Mouse (Mus musculus) embryonic facial prominence, embryonic 12.5 days (tissue): ENCODE results near the gene Mrpl43. TPM values are rescaled to one million over a fixed set of nuclear protein-coding genes. Genes with fewer than 3 reads are reported as not detected.

ENCODE experiments used
- ATAC-seq: fragments of 200-750 bp; cut with Nextera tagmentation; 2 replicates; pipeline ENCODE4 v1.8.0; 2017; ENCODE audit not compliant: insufficient number of reproducible peaks, insufficient read depth, low FRiP score, low TSS enrichment
- H3K27ac ChIP-seq: fragments of 300-500 bp; sonication (generic); 2 replicates; pipeline ENCODE4 v1.5.1; 2016; ENCODE audit warnings: mild to moderate bottlenecking
- H3K27me3 ChIP-seq: fragments of 300-500 bp; sonication (generic); 2 replicates; pipeline ENCODE4 v1.6.1; 2016; ENCODE audit warnings: mild to moderate bottlenecking, moderate library complexity
- H3K36me3 ChIP-seq: fragments of 300-500 bp; sonication (generic); 2 replicates; pipeline ENCODE4 v1.6.1; 2016; ENCODE audit warnings: mild to moderate bottlenecking
- H3K4me1 ChIP-seq: fragments of 300-500 bp; sonication (generic); 2 replicates; pipeline ENCODE4 v1.6.1; 2016
- H3K4me2 ChIP-seq: fragments of 300-500 bp; sonication (generic); replicated peaks from 2 replicates; pipeline ENCODE4 v1.6.1; 2016; ENCODE audit warnings: mild to moderate bottlenecking, moderate library complexity
- H3K4me3 ChIP-seq: fragments of 300-500 bp; sonication (generic); 2 replicates; pipeline ENCODE4 v1.5.1; 2016; ENCODE audit warnings: mild to moderate bottlenecking
- H3K9ac ChIP-seq: fragments of 300-500 bp; sonication (generic); 2 replicates; pipeline ENCODE4 v1.6.1; 2016; ENCODE audit warnings: mild to moderate bottlenecking, moderate library complexity
- H3K9me3 ChIP-seq: fragments of 300-500 bp; sonication (generic); 2 replicates; pipeline ENCODE4 v1.6.1; 2016; ENCODE audit warnings: mild to moderate bottlenecking, moderate library complexity
- WGBS: fragments of 180-500 bp; shearing (Covaris S2); methylation state at CpG from one replicate; pipeline ENCODE4 v1.1.7; 2016; 5-methylcytosine and 5-hydroxymethylcytosine counted together
- polyA plus RNA-seq: library from polyadenylated mRNA; unstranded; fragments of >200 nt; fragmentation: Nextera tagmentation; extraction: Ambion mirVana; gene quantifications from 2 replicates; pipeline ENCODE4 v1.2.1, GENCODE M21; 2016

Gene Mrpl43
- polyA plus RNA-seq, 1 experiment from 2014 or later = 74.5 TPM

GRCm38 (mm10) chr19:44987004-44987403 is 19.2 kb downstream of the Mrpl43 start:
- Histone ChIP-seq H3K9me3 (no peaks in the 10 kb centered on the region), H3K27ac (no peak overlapping the region), H3K4me2 (no peak overlapping the region), H3K9ac (no peak overlapping the region; the same call in 1 of the 2 replicates), H3K36me3 (peaks cover 6% of the 10 kb centered on the region), H3K27me3 (no peaks in the 10 kb centered on the region), H3K4me3 (no peak overlapping the region), H3K4me1 (peaks cover 28% of the 10 kb centered on the region)
- no peak for ATAC-seq
- 74% methylated on average over 6 of the region's 6 CpGs for WGBS

DNA sequence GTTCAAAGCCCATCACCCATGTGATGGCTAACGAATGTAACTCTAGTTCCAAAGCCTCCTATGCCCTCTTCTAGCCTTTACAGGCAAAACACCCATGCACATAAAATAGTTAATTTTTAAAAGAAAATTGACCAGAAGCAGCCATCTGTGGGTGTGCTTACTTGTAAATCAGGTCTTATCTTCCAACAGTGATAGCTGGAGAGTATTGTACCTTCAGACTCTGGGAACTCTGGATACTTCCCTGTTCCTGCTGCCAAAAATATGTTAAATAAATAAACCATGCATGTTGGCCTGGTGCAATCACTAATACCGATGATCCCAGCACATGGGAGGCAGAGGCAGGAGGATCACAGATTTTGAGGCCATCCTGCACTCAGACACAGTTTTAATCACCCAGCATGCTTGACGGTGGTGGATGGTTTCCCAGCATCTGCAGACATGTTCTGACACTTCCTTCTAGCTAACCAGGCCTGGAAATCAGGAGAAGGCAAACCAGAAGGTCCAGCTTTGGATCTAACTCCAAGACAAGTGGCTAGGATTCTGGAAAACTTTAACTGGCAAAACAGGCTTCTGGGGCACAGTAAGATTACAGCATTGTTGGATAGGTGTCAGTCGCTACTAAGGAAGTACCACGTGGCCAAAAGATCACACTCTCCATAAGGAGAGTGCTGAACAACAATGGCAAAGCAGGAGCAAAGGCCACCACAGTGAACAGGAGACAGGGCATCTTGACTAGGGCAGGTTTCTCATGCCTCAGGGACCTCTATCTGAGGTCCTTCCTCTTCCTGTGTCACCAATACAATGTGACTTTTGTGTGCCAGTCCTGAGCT is 20.9 kb downstream of the Mrpl43 start:
- Histone ChIP-seq H3K27me3 (no peaks in the 10 kb centered on the region), H3K4me2 (no peak overlapping the region), H3K9me3 (no peaks in the 10 kb centered on the region), H3K4me1 (peaks cover 13% of the 10 kb centered on the region), H3K9ac (no peak overlapping the region), H3K36me3 (peaks cover 19% of the 10 kb centered on the region), H3K27ac (no peak overlapping the region), H3K4me3 (no peak overlapping the region)
- ATAC-seq = no peak
- WGBS = 58% methylated on average over 5 of the region's 5 CpGs

- Histone ChIP-seq H3K27me3 (no peaks in the 10 kb centered on the region), H3K4me2 (no peak overlapping the region), H3K36me3 (peaks cover 28% of the 10 kb centered on the region), H3K27ac (no peak overlapping the region), H3K9ac (no peak overlapping the region), H3K9me3 (no peaks in the 10 kb centered on the region), H3K4me3 (no peak overlapping the region), H3K4me1 (0 out of 2 replicates have a peak, but pooled peaks cover 5% of the 10 kb centered on the region)
- WGBS = 95% methylated on average over 4 of the region's 4 CpGs
- no peak for ATAC-seq
Measured at GRCm38 (mm10) chr19:44984420-44984819, 21.8 kb downstream of the Mrpl43 start.

GRCm38 (mm10) chr19:44983366-44983765 is 22.9 kb downstream of the Mrpl43 start:
- Histone ChIP-seq H3K4me1 (0 out of 2 replicates have a peak, but pooled peaks cover 2% of the 10 kb centered on the region), H3K36me3 (peaks cover 36% of the 10 kb centered on the region), H3K4me3 (no peak overlapping the region), H3K9ac (no peak overlapping the region), H3K27me3 (no peaks in the 10 kb centered on the region), H3K9me3 (no peaks in the 10 kb centered on the region), H3K4me2 (no peak overlapping the region), H3K27ac (no peak overlapping the region)
- no peak for ATAC-seq
- WGBS = 89% methylated on average over 6 of the region's 6 CpGs

DNA sequence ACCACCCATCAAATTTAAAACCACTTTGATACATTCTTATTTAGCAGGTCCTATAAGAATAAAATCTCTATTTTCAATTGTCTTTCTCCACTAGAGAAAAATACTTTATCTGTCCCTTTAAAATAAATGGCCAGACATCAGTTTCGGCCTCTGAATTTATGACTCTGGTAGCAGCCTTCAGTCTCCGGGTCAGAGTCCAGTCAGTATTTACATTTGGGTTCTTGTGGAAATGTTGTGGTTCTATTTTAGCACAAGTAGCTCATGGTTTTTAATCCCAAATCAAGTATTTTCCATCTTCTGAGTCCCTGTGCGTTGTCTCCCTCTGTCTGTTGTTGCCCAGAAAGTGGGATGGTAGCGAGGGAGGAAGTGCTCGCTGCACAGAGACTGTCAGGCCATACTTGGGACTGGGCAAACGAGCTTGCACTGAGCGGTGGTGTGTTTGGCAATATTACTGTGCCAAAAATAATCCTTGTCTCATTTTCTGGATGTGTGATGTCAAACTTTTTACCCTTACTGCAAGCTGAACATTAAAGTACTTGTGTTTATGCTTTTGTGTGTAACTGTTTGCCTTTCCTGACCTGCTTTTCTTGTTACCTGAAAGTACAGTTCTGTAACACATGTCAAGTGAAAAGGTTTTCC is 23.6 kb downstream of the Mrpl43 start:
- Histone ChIP-seq H3K4me1 (no peaks in the 10 kb centered on the region), H3K4me2 (no peak overlapping the region), H3K27ac (no peak overlapping the region), H3K36me3 (peaks cover 43% of the 10 kb centered on the region), H3K27me3 (no peaks in the 10 kb centered on the region), H3K9ac (no peak overlapping the region), H3K9me3 (no peaks in the 10 kb centered on the region), H3K4me3 (no peak overlapping the region)
- 90% methylated on average over 7 of the region's 7 CpGs for WGBS
- ATAC-seq = no peak

DNA sequence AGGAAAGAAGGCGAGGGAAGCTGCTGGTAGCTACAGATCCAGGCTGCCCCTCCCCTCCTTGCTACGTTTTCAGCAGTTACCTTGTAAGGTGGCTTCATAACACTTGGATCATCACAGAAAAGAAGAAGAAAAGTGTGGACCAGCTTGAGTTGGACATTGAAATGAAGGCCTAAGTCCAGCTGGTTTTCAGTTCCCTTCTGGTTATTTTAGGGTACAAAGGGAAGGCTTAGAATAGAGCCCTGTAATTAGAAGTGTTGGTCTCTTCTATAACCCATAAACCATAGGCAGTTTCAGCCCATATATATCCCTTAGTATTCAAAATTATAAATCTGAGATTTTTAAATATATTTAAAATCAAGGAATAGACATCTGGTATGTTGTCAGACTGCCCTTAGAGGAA is 25.5 kb downstream of the Mrpl43 start:
- Histone ChIP-seq H3K27ac (no peak overlapping the region), H3K27me3 (no peaks in the 10 kb centered on the region), H3K4me2 (no peak overlapping the region), H3K36me3 (peaks cover 61% of the 10 kb centered on the region), H3K4me1 (no peaks in the 10 kb centered on the region), H3K9ac (no peak overlapping the region), H3K9me3 (no peaks in the 10 kb centered on the region), H3K4me3 (no peak overlapping the region)
- no peak for ATAC-seq
- WGBS = 91% methylated on average over 2 of the region's 2 CpGs

DNA sequence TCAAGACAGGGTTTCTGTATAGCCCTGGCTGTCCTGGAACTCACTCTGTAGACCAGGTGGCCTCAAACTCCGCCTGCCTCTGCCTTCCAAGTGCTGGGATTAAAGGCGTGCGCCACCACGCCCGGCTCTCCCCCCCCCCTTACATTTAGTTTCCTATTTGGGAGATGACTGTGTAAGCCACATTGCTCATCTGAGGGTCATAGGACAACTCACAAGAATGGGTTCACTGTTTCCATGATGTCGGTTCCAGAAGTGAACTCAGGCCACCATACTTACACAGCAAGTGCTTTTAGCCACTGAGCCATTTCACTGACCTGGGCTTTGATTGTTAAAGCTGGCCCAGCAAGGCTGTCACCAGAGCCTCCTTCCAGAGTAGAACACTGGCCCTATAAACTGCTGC is 29.1 kb downstream of the Mrpl43 start:
- Histone ChIP-seq H3K9ac (no peak overlapping the region), H3K4me1 (no peaks in the 10 kb centered on the region), H3K36me3 (peaks cover 93% of the 10 kb centered on the region), H3K27ac (no peak overlapping the region), H3K27me3 (no peaks in the 10 kb centered on the region), H3K4me3 (no peak overlapping the region), H3K4me2 (no peak overlapping the region), H3K9me3 (no peaks in the 10 kb centered on the region)
- WGBS = 93% methylated on average over 6 of the region's 6 CpGs
- ATAC-seq = no peak

DNA sequence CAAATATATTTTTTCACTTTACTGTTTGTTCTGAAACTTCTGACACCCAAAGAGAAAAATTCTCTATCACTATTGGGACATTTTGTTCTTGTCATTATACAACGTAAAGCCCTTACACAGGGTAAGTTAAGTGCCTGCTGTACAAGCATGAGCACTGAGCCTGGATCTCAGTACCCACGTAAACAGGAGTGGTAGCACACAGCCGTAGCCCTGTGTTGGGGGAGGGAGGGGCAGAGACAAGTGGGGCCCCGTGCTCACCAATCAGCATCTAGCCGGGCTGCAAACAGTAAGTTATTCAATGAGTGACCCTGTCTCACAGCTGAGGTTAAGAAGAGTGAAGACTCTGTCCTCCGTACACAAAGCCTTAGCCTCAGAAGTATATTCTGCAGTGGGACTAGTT is 29.6 kb downstream of the Mrpl43 start:
- Histone ChIP-seq H3K9me3 (no peaks in the 10 kb centered on the region), H3K27me3 (no peaks in the 10 kb centered on the region), H3K4me1 (no peaks in the 10 kb centered on the region), H3K9ac (no peak overlapping the region), H3K4me3 (no peak overlapping the region), H3K27ac (no peak overlapping the region), H3K36me3 (peaks cover 90% of the 10 kb centered on the region), H3K4me2 (no peak overlapping the region)
- no peak for ATAC-seq
- WGBS = 74% methylated on average over 6 of the region's 6 CpGs

DNA sequence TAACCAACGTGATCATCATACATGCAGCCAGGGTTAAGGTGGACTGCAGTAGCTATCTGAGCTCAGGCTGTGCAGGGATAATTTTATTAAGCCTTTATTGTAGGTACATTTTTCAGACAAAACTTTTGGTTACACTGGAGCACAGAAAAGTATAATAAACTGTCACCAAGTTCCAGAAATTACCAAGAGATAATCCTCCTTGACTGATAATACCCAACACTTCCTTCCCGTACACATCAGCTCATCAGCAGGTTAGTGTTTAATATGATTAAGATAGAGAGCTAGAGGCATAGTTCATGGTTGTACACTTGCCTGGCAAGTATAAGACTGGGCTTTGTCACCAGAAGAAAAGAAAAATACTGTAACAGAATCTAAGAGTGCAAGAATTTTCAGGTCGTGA is 37.9 kb downstream of the Mrpl43 start:
- Histone ChIP-seq H3K4me3 (no peak overlapping the region), H3K4me2 (no peak overlapping the region), H3K36me3 (peaks cover 84% of the 10 kb centered on the region), H3K27me3 (no peaks in the 10 kb centered on the region), H3K27ac (no peak overlapping the region), H3K4me1 (no peaks in the 10 kb centered on the region), H3K9ac (no peak overlapping the region), H3K9me3 (no peaks in the 10 kb centered on the region)
- WGBS = 85% methylated on average over 3 of the region's 3 CpGs
- no peak for ATAC-seq

DNA sequence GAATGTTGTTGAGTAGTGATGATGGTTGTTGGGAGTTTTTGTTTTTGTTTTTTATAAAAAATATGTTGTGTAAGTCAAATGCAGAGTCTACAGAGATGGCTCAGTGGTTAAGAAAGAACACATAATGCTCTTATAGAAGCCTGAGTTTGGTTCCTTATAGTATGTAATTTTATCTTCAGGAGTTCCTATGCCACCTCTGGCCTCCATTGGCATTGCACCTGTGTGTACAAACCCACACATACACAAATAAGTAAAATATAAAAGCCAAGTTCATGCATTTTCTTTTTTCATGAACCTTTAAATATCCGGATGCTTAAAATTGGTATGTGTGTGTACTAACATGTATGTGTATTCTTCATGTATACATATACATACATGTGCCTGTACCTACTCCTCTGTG is 40.3 kb downstream of the Mrpl43 start:
- Histone ChIP-seq H3K4me2 (no peak overlapping the region), H3K9ac (no peak overlapping the region), H3K27me3 (no peaks in the 10 kb centered on the region), H3K4me1 (no peaks in the 10 kb centered on the region), H3K9me3 (no peaks in the 10 kb centered on the region), H3K27ac (no peak overlapping the region), H3K4me3 (no peak overlapping the region), H3K36me3 (peaks cover 77% of the 10 kb centered on the region)
- WGBS = 100% methylated on average over 1 of the region's 1 CpGs
- ATAC-seq = no peak

GRCm38 (mm10) chr19:44959633-44960032 is 46.6 kb downstream of the Mrpl43 start:
- ATAC-seq = no peak

More at GRCm38 (mm10) chr19:44959633-44960032, 46.6 kb downstream of the Mrpl43 start:
- Histone ChIP-seq H3K4me1 (no peaks in the 10 kb centered on the region), H3K36me3 (peaks cover 72% of the 10 kb centered on the region), H3K27me3 (no peaks in the 10 kb centered on the region), H3K4me2 (no peak overlapping the region), H3K9me3 (no peaks in the 10 kb centered on the region), H3K4me3 (no peak overlapping the region), H3K9ac (no peak overlapping the region), H3K27ac (no peak overlapping the region)
- 93% methylated on average over 2 of the region's 2 CpGs for WGBS
